Mouse (Mus musculus): ENCODE measurements around the gene Gm13278. TPM values are rescaled to one million over a fixed set of nuclear protein-coding genes. Genes with fewer than 3 reads are reported as not detected.
"Not testable (repeated sequence)": the region's sequence is repeated elsewhere in the genome, so short reads cannot be mapped to it uniquely, and the experiment has no call there.

Gene Gm13278
- total RNA-seq (2021), result not detected

- not testable (repeated sequence) for DNase-seq
These were observed at the start of gene Gm13278 for GRCm38 (mm10) chr4:88791250-88791649. Gene Gm13278, plus strand, starts transcription at chr4:88791550.

DNA sequence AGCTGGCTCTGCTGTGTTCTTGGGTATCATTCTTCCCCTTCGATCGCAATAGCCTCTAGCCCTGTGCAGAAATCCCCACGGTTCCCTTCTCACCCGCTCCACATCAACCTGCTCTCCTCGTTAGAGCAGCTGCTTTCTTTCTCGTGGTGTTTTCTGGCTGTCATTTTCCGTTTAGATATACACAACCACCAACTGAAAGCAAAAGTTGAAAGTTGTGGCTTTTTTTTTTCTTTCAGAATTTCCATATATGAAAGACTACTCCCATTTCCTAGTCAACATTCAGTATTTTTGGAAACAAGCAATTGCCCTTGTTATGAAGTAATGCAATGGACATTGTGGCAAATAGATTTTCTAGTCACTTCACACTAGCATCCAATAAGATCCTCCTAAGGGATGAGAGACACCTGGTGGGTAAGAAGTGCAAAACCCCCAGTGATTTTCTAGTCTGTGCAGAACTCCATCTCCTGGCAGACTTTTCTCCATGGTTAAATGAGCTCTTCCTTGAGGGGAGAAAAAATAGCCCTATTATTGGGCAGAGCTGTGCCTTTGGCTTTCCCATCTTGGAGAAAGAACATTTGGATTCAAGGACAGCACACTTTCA, 48.5 kb upstream of the Gm13278 start:
- DNase-seq, result no peak

DNA sequence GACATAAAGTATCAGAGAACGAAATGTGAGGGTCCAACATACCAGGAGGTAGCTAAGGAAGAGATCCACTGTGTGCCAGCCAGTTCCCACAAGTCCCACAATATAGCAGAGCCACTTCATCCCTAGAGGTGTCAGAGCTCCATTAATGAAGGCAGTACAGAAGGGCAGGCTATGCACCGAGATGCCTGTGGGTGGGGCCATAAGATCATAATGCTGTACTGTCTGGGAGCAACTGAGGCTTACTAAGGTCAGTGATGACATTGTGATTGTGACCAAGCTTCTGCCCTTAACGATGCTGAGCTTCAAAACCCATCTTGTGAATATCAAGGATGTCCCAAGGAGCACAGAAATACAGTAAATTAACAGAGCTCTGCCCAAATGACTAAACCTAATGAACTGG, 47.1 kb upstream of the Gm13278 start:
- no peak for DNase-seq

DNA sequence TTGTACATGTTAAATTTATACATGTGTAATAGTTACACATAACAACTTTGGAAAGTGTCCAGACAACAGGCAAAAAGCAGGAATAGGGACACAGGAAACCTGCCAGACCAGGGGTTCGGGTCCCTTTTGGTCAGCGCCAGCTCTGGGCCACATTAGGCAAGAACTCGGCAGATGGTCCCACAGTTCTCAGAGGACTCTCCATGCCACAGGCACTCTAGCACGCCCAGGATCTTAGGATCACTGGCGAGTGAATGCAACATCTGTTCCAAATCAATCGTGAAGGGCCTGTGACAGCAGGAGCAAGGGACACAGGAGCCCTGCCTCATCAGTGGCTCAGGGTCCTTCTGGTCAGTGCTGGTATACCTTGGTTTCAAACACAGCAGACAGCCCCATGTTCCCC, 41.4 kb upstream of the Gm13278 start:
- no peak for DNase-seq

DNA sequence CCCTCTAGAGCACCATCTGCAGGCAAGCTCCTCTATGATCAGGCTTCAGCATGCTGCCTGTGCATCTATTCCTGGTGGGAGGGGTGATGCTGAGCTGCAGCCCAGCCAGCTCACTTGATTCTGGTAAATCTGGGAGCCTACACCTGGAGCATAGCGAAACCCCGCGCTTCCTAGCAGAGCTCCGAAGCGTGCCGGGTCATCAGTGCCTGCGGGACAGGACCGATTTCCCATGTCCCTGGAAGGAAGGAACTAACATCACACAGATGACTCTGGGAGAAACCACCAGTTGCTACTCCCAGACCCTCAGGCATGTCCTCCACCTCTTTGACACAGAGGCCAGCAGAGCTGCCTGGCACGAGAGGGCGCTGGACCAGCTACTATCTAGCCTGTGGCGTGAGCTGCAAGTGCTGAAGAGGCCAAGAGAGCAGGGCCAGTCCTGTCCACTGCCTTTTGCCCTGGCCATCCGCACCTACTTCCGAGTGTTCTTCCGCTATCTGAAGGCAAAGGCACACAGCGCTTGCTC, 36.5 kb upstream of the Gm13278 start, which contains the start of gene Gm13271:
Gm13271 (plus strand) TSS at position 51 of the 523 bp plus-strand sequence.
- peak; percentile 71 to 72 for DNase-seq

DNA sequence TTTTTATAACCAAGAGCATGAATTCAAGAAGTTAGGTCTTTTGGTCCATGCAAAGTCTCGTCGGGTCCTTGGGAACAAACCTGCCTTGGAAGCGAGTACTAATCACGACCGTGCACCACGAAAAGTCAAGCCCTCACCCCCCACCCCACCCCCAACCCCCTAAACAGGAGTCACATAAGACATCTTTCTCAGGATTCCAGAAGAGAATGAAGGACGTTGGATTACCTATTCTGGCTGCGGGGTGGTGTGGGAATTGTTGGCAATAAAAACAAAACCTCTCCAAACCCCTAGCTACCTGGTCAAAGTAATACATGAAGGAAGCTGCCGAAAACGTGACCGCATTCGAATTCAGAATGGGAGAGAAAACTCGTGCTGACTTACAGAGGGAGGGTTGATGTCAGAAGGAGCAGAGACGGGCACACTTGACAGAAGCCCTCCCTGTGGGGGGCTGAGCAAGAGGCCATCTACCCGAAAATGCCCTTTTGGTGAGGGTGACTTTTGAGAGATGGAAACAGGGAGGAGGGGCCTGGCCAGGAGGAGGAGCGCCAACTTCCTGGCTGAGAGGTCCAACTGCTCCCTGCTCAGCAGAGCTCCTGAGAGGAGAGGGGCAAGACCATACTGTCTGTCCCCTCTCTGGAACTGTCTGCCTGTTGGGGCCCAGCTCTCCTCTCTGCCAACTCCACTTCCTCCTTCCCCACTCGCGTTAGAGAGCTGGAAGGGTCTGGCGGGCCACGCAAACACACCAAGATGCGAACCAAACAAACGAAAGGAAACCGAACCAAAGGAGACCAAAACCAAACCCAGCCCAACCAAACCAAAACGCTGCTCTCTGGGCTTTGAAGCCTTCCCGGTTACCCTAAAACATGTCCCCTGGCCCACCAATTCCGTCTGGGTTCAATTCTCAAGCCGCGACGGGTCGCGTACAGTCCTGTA, 34.5 kb upstream of the Gm13278 start:
- not testable (repeated sequence) for DNase-seq

GRCm38 (mm10) chr4:88757628-88758031, 33.7 kb upstream of the Gm13278 start:
- DNase-seq, result peak; percentile 95

DNA sequence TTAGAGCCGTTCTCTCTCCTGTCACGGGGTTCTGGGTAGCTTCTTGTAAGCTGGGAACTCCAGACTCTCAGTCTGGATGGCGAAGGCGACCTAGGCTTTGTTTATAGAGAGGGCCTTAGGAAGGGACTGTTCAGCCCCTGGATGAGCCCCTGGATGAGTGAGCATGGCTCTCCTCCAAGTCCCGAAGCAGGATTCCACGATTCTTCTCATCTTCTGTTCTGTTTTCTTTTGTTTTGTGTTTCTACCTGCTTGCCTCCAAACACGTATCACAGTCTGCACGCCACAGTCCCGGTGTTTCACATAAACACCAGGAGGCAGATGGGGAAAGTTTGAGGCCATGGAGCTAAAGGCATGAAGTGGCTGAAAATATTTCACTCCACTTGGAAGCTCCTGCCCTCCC, 32.6 kb upstream of the Gm13278 start:
- not testable (repeated sequence) for DNase-seq

- DNase-seq, result not testable (repeated sequence)
These were observed 31.6 kb upstream of the Gm13278 start, which contains the start of gene Gm13283 for GRCm38 (mm10) chr4:88759610-88760268. Gene Gm13283, plus strand, starts transcription at chr4:88760119.

DNA sequence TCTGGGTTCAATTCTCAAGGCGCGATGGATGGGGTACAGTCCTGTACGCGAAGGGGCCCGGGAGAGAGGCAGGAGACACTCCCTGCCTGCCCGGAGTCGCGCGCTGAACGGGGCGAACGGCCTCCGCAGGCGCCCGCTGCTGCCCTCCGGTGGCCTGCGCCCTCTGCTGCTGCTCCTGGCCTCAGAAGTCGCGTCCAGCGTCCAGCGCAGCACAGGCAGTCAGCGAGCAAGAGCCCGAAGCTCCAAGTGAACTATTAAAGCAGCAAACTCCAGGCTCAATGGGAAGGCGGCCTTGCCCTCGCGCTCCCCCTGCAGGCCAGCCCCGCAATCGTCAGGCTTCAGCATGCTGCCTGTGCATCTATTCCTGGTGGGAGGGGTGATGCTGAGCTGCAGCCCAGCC, 30.9 kb upstream of the Gm13278 start:
- peak; percentile 45 to 60 for DNase-seq

- DNase-seq, result peak; percentile 48 to 70
These were observed 29.6 kb upstream of the Gm13278 start for GRCm38 (mm10) chr4:88761776-88762175.

DNA sequence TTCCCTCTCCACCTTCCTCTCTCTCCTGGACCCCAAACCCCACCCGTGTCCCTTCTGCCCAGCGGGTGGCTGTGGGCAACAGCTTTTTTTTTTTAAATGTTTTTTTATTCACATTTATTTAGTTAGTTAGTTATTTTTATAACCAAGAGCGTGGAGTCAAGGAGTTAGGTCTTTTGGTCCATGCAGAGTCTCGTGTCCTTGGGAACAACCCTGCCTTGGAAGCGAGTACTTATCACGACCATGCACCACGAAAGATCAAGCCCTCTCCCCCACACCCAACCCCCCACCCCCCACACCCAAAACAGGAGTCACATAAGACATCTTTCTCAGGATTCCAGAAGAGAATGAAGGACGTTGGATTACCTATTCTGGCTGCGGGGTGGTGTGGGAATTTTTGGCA, 29.0 kb upstream of the Gm13278 start:
- not testable (repeated sequence) for DNase-seq

- peak; percentile 29 to 37 for DNase-seq
These were observed 27.8 kb upstream of the Gm13278 start for GRCm38 (mm10) chr4:88763384-88764018.

DNA sequence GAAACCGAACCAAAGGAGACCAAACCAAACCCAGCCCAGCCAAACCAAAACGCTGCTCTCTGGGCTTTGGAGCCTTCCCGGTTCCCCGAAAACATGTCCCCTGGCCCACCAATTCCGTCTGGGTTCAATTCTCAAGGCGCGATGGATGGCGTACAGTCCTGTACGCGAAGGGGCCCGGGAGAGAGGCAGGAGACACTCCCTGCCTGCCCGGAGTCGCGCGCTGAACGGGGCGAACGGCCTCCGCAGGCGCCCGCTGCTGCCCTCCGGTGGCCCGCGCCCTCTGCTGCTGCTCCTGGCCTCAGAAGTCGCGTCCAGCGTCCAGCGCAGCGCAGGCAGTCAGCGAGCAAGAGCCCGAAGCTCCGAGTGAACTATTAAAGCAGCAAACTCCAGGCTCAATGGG, 17.8 kb upstream of the Gm13278 start, which contains the start of gene Gm13290:
Gm13290 (plus strand) TSS at position 301 of the 400 bp plus-strand sequence.
- DNase-seq, result not testable (repeated sequence)

- DNase-seq, result not testable (repeated sequence)
These were observed 14.7 kb upstream of the Gm13278 start, which contains the start of gene Gm13289 for GRCm38 (mm10) chr4:88776622-88777021. Gene Gm13289, plus strand, starts transcription at chr4:88776922.

DNA sequence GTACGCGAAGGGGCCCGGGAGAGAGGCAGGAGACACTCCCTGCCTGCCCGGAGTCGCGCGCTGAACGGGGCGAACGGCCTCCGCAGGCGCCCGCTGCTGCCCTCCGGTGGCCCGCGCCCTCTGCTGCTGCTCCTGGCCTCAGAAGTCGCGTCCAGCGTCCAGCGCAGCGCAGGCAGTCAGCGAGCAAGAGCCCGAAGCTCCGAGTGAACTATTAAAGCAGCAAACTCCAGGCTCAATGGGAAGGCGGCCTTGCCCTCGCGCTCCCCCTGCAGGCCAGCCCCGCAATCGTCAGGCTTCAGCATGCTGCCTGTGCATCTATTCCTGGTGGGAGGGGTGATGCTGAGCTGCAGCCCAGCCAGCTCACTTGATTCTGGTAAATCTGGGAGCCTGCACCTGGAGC, 11.8 kb upstream of the Gm13278 start, which contains the start of gene Gm13272:
Gm13272 (plus strand) TSS at position 301 of the 400 bp plus-strand sequence.
- DNase-seq, result not testable (repeated sequence)

DNA sequence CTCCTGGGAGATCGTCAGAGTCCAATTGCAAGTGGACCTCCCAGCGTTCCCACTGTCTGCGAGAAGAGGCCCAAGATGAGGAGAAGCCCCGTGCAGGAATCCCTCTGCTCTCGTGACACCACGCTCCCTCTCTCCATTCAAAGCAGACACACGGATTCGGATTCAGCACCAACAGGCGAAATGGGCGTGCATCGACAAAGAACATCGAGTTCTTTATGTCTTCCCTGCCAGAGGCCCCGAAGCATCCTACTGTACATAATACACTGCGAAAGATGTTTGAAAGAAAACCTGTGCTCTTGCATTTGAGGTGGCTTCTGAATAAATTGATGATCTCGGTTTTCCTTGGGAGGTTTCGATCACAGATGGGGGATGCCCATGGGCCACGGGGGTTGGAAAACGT, 11.0 kb upstream of the Gm13278 start:
- DNase-seq, result not testable (repeated sequence)

DNA sequence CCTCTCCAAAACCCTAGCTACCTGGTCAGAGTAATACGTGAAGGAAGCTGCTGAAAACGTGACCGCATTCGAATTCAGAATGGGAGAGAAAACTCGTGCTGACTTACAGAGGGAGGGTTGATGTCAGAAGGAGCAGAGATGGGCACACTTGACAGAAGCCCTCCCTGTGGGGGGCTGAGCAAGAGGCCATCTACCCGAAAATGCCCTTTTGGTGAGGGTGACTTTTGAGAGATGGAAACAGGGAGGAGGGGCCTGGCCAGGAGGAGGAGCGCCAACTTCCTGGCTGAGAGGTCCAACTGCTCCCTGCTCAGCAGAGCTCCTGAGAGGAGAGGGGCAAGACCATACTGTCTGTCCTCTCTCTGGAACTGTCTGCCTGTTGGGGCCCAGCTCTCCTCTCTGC, 9.5 kb upstream of the Gm13278 start, which contains the start of gene Ifnz:
Ifnz (plus strand) TSS at position 301 of the 400 bp plus-strand sequence.
- DNase-seq, result not testable (repeated sequence)

DNA sequence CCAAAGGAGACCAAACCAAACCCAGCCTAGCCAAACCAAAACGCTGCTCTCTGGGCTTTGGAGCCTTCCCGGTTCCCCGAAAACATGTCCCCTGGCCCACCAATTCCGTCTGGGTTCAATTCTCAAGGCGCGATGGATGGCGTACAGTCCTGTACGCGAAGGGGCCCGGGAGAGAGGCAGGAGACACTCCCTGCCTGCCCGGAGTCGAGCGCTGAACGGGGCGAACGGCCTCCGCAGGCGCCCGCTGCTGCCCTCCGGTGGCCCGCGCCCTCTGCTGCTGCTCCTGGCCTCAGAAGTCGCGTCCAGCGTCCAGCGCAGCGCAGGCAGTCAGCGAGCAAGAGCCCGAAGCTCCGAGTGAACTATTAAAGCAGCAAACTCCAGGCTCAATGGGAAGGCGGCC, 9.0 kb upstream of the Gm13278 start:
- peak in 1 of 2 experiments; percentile 3 for DNase-seq

DNA sequence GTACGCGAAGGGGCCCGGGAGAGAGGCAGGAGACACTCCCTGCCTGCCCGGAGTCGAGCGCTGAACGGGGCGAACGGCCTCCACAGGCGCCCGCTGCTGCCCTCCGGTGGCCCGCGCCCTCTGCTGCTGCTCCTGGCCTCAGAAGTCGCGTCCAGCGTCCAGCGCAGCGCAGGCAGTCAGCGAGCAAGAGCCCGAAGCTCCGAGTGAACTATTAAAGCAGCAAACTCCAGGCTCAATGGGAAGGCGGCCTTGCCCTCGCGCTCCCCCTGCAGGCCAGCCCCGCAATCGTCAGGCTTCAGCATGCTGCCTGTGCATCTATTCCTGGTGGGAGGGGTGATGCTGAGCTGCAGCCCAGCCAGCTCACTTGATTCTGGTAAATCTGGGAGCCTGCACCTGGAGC, 5.9 kb upstream of the Gm13278 start, which contains the start of gene Gm13276:
Gm13276 (plus strand) TSS at position 301 of the 400 bp plus-strand sequence.
- not testable (repeated sequence) for DNase-seq

DNA sequence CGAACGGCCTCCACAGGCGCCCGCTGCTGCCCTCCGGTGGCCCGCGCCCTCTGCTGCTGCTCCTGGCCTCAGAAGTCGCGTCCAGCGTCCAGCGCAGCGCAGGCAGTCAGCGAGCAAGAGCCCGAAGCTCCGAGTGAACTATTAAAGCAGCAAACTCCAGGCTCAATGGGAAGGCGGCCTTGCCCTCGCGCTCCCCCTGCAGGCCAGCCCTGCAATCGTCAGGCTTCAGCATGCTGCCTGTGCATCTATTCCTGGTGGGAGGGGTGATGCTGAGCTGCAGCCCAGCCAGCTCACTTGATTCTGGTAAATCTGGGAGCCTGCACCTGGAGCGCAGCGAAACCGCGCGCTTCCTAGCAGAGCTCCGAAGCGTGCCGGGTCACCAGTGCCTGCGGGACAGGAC, 2.9 kb upstream of the Gm13278 start, which contains the start of gene Gm13277:
Gm13277 (plus strand) TSS at position 231 of the 400 bp plus-strand sequence.
- DNase-seq, result peak; percentile 48 to 65
